In the genomic region with DNA sequence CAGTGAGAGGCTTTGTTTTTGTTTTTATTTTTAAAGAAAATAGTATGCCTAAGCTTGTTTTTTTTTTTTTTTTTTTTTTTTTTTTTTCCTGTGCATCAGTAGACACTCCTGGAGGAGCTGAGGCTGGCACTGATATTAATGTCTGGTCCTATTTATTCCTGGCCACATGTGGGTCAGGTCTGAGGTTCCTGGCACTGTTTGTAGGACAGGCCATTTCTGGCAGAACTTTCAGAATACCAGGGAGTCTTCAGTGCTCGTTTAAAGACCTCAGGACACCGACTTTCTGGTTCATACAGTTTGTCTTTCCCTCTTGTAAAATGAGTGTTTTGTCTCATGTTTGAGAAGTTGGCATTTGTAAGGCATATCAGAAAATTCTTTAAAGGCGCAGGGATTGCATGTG, we compare ENCODE assay signal across 21 mouse cellular contexts.
"Had no signal": no experiment of that assay in that cellular context is flagged by ENCODE, and none has a peak within 500 bp of the region (broad histone marks: within the 10 kb centered on the region; RNA-seq: fewer than 3 reads in every experiment).

No protein-coding gene starts in this region.

- H3K4me1 ChIP-seq: heart, embryonic 10.5 days; heart, embryonic 12.5 days; hindbrain, embryonic 10.5 days; hindbrain, embryonic 12.5 days; limb, embryonic 13.5 days; limb, embryonic 15.5 days; liver, embryonic 12.5 days had no signal

- H3K27me3 ChIP-seq: heart, embryonic 12.5 days; hindbrain, embryonic 12.5 days; limb, embryonic 13.5 days; limb, embryonic 15.5 days; liver, embryonic 12.5 days had no signal

- H3K4me2 ChIP-seq: heart, embryonic 12.5 days; hindbrain, embryonic 12.5 days; hindbrain, embryonic 14.5 days; limb, embryonic 13.5 days; limb, embryonic 15.5 days; liver, embryonic 12.5 days had no signal

- ATAC-seq: hindbrain, embryonic 16.5 days; inflammation-experienced regulatory T-cells, adult 6 months; intestine, embryonic 16.5 days; liver, embryonic 12.5 days had no signal

- H3K9me3 ChIP-seq: heart, embryonic 10.5 days; heart, embryonic 12.5 days; hindbrain, embryonic 10.5 days; hindbrain, embryonic 12.5 days; limb, embryonic 13.5 days; limb, embryonic 15.5 days; liver, embryonic 12.5 days had no signal

- H3K9ac ChIP-seq: heart, embryonic 12.5 days; hindbrain, embryonic 12.5 days; hindbrain, embryonic 14.5 days; limb, embryonic 13.5 days; limb, embryonic 15.5 days; liver, embryonic 12.5 days; liver, embryonic 14.5 days had no signal

- DNase-seq: gastrocnemius, postnatal 25 days; heart, postnatal 10 days; heart, postnatal 4 days; kidney, adult 18-20 months; kidney, adult 8-10 months; kidney, postnatal 10 days; kidney, postnatal 4 days; left cerebral cortex, postnatal 4 days had no signal

- H3K4me3 ChIP-seq: heart, embryonic 10.5 days; heart, embryonic 12.5 days; hindbrain, embryonic 10.5 days; hindbrain, embryonic 12.5 days; layer of hippocampus, adult 2 months; limb, embryonic 13.5 days; limb, embryonic 15.5 days; liver, embryonic 12.5 days had no signal

- H3K27ac ChIP-seq: heart, embryonic 10.5 days; hindbrain, embryonic 10.5 days; hindbrain, embryonic 12.5 days; hindbrain, embryonic 14.5 days; layer of hippocampus, adult 2 months; limb, embryonic 13.5 days; limb, embryonic 15.5 days; liver, embryonic 12.5 days; liver, embryonic 14.5 days had no signal
